Mouse (Mus musculus) cortical plate, adult 2 months (tissue): ENCODE measurements around the gene Camkmt.

Experiments used
- CTCF ChIP-seq: fragments of 200-500 bp; IDR thresholded peaks from 2 replicates; pipeline ENCODE4 v1.5.1; 2011; ENCODE audit warnings: mild to moderate bottlenecking, control low read depth, low read length; ENCODE audit not compliant: insufficient read depth; ENCODE audit errors: extremely low read depth
- POLR2A ChIP-seq: fragments of 200-500 bp; IDR thresholded peaks from 2 replicates; pipeline ENCODE4 v1.6.1; 2011; ENCODE audit warnings: mild to moderate bottlenecking, low read length, control low read depth; ENCODE audit not compliant: insufficient read depth; ENCODE audit errors: extremely low read depth

DNA sequence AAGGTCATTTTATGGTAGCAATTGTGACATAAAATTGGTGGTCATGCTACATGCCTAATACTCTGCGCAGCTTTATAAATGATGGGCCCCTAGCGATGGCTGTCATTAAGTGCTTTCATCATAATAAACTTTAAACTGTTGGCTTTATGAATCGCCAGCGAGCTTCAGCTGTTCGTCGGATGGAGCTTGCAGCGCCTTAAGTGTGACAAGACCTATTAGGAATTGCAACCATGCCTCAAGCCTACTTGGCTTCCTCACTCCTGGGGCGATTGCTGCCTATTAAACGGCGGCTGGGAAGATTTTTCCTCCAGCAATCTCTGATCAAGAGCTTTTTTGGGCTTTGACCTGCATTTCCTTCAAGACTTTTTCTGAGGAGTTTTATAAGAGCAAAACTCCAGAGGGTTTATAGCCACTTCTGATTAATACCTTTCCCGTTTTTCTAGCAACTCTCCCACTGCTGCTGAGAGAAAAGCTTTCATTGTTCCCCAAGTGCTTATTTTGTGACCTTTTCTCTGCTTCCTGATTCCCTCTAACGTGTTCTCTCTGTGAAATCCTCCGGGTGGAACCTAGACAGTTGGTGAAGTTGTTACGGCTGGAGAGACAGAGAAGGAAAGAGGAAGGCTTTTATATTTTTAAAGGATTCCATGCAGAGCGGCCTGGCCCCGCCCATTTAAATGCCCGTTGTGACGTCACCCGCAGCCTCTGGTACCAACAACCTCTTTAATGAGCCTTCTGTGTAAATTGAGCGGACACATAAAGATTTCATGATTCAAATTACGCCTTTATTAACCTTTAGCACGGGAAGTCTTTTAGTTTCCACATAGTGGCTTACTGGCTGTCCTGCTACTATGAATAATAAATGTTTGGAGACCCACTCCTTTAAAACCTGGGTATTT lies 373.4 kb downstream of the Camkmt start:
- TF ChIP-seq CTCF (no peak), POLR2A (no peak)
